Mouse (Mus musculus) brain, embryonic 14.5 days (tissue): Measurements from ENCODE around the gene Prkrip1. TPM values are rescaled to one million over a fixed set of nuclear protein-coding genes. Genes with fewer than 3 reads are reported as not detected.

Experiments
- DNase-seq: peaks from one replicate; pipeline ENCODE4 v3.0.0-alpha.2; 2011; ENCODE audit warnings: low read depth
- CTCF ChIP-seq: fragments of 200-500 bp; IDR thresholded peaks from 2 replicates; pipeline ENCODE4 v1.5.1; 2012; ENCODE audit warnings: inconsistent platforms, mild to moderate bottlenecking, moderate library complexity, borderline replicate concordance; ENCODE audit not compliant: insufficient read depth, insufficient read length; ENCODE audit errors: extremely low read depth
- POLR2A ChIP-seq: fragments of 200-500 bp; IDR thresholded peaks from 2 replicates; pipeline ENCODE4 v1.6.1; 2012; ENCODE audit warnings: mild to moderate bottlenecking, inconsistent platforms, borderline replicate concordance; ENCODE audit not compliant: poor library complexity, insufficient read depth, insufficient read length, severe bottlenecking; ENCODE audit errors: extremely low read depth
- polyA plus RNA-seq: library from polyadenylated mRNA; depleted of rRNA; stranded (reverse); fragments of >200 nt; gene quantifications from 2 replicates; pipeline ENCODE4 v1.2.3, GENCODE M21; 2012; rRNA removed

Prkrip1 gene
- 36.3 and 37.2 TPM in 2 replicates for polyA plus RNA-seq

DNA sequence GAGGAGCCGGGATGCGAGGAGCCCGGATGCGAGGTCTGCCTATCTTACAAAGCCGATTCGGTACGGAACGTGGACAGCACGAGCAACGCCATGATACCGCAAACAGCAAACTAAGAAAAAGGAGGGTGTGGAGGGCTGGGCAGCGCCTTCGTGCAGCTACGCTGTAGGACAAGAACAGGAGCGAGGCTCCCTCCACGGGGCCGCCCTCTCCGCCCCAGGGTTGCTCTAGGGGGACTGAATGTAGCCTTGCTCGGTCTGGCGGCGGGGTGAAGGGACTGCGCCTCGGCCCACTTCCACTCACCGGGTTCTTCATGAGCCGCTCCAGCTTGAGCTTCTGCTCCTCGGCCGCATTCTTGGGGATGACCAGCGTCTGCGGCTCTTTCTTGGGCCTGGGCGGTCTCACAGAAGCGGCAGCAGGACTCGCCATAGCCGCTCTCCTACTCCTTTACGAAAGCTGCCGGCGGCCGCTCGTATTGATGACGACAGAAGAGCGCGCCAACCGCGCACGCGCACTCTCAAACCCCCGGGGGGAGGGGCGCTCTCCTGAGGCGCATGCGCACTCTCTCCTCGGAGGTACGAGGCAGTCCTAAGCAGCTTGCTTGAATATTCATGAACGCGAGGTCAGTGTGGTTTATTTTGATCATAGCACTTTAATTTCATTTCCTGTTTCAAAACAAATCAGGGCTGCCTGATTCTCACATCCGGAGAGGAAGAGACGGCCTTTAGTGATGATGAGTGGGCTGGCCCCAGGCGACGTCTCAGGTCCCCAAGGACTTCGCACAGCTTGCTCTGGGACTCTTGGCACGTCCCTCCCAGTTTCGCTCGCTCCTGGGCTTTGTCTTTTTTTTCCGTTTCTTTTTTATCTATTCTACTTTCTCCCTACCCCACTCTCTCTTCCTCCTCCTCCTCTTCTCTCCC is at the start of gene Prkrip1:
Gene Prkrip1, minus strand, starts transcription at position 490 of the 918 bp plus-strand sequence.
- TF ChIP-seq CTCF (no peak), POLR2A (peak; percentile 57; the same call in 1 of the 2 replicates)
- DNase-seq = peak; percentile 99

GRCm38 (mm10) chr5:136248441-136248840 is 49.7 kb upstream of the Prkrip1 start:
- DNase-seq = no peak
- TF ChIP-seq CTCF (no peak), POLR2A (no peak)

- DNase-seq = no peak
- TF ChIP-seq CTCF (no peak), POLR2A (no peak)
Measured at GRCm38 (mm10) chr5:136246452-136246838, 47.7 kb upstream of the Prkrip1 start, which contains the start of gene Sh2b2. Gene Sh2b2, minus strand, starts transcription at chr5:136246556.

- TF ChIP-seq POLR2A (no peak), CTCF (no peak)
- DNase-seq = no peak
Measured at GRCm38 (mm10) chr5:136245541-136246451, 47.0 kb upstream of the Prkrip1 start.

- DNase-seq = peak; percentile 96
- TF ChIP-seq CTCF (no peak), POLR2A (peak; percentile 85)
Measured at GRCm38 (mm10) chr5:136244762-136245540, 46.2 kb upstream of the Prkrip1 start.

GRCm38 (mm10) chr5:136243851-136244761 is 45.3 kb upstream of the Prkrip1 start:
- TF ChIP-seq CTCF (no peak), POLR2A (no peak)
- peak; percentile 61 for DNase-seq

DNA sequence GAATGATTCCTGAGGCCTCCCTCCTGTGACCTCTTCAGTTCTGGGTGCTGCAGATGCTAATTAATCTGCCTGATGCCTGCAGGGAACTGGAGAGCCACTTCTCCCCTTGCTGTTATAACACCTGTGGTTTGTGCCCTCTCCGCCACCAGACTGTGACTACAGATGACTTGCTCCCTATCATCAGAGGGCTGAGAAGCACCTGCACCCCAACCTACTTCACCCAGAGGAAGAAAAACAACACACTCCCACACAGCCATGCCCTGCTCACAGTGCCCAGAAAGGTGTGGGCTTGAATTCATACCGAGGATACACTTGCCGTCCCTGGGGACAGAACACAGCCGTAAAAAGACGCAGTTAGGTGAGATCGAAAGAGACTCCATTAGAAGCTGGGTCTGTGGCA is 42.4 kb upstream of the Prkrip1 start:
- no peak for TF ChIP-seq POLR2A
- no peak for TF ChIP-seq CTCF
- no peak for DNase-seq

DNA sequence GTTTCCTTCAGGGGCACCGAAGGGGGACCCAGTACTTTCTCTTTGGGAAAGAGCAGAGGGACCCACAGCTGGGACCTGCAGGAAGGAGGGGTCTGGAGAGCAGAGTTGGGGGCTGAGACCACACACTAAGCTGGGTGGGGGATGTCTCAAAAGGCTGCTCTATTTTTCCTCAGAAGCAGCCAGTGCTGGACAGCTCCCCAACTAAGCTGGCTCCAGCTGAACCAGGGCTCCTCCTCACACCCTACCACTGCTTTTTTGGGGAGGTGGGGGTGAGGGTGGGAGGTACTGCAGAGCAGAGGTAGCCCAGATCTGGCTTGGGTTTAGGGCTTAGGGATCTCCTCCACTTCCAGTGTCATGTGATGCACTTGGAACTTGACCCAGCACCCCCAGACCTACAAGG is 41.6 kb upstream of the Prkrip1 start:
- no peak for TF ChIP-seq CTCF
- no peak for DNase-seq

GRCm38 (mm10) chr5:136237607-136238006 is 38.8 kb upstream of the Prkrip1 start:
- TF ChIP-seq CTCF (no peak), POLR2A (no peak)
- no peak for DNase-seq

- no peak for DNase-seq
- TF ChIP-seq POLR2A = no peak
- no peak for TF ChIP-seq CTCF
Measured at GRCm38 (mm10) chr5:136236611-136237010, 37.8 kb upstream of the Prkrip1 start.
